Mouse (Mus musculus) adrenal gland, adult 18-20 months (tissue): ENCODE data around the gene Tmeff1. TPM values are rescaled to one million over a fixed set of nuclear protein-coding genes. Genes with fewer than 3 reads are reported as not detected.

Source experiments
- DNase-seq, 2 experiments: peaks; one replicate each; pipeline ENCODE4 v3.0.0; 2021 to 2022; ENCODE audit warnings: low spot score in 2 of 2
- total RNA-seq, 2 experiments: library from RNA; stranded (reverse); gene quantifications; 1 replicate in 1 of 2; 2 replicates in 1 of 2; pipeline ENCODE4 v1.2.3; 2021

Tmeff1 gene
- total RNA-seq, 2 experiments from 2014 or later: 9.2 to 12.7 TPM

- no peak for DNase-seq
Observed at GRCm38 (mm10) chr4:48561824-48562223, 23.1 kb upstream of the Tmeff1 start.

GRCm38 (mm10) chr4:48564962-48565361 is 20.0 kb upstream of the Tmeff1 start:
- no peak for DNase-seq

GRCm38 (mm10) chr4:48576361-48576760 is 8.6 kb upstream of the Tmeff1 start:
- no peak for DNase-seq

- no peak for DNase-seq
Observed at GRCm38 (mm10) chr4:48577831-48578230, 7.1 kb upstream of the Tmeff1 start.

DNA sequence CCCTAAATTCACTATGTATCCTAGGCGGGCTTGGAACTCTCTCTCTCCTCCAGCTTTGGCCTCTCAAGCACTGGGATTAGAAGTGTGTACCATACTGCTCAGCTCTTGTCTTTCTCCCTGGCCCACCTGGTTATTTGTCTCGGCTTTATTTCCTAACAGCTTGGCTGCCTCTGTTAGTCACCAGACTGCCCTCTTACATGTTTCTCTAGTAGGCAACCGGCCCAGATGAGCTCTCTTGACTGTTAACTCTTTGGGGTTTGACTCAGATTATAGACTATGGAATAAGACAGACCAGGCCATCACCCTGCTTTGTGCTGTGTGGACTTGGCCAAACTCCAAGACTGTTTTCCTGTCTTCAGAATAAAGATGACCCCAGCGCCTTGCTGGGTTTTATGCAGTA is 6.6 kb upstream of the Tmeff1 start:
- DNase-seq: no peak

- DNase-seq: no peak
Observed at GRCm38 (mm10) chr4:48579475-48580110, 5.4 kb upstream of the Tmeff1 start.

DNA sequence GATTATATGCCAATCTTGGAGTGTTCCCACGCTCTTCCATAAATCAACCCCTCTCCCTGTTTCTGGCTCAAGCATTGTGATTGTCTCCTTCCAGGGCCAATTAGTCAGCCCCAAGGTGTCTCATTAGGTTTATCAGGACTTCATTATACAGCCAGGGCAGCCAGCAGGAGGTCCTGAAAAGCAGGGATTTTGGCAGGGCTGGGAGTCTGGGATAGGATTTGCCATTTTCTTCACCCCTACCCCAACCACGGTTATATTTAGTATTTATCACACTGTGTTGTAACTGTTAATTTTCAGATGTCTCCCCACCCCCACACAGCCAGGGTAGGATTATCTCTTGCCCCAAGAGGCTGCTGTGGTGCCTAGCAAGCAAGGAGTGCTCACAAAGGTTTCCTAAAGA is 3.8 kb upstream of the Tmeff1 start:
- DNase-seq: no peak

DNA sequence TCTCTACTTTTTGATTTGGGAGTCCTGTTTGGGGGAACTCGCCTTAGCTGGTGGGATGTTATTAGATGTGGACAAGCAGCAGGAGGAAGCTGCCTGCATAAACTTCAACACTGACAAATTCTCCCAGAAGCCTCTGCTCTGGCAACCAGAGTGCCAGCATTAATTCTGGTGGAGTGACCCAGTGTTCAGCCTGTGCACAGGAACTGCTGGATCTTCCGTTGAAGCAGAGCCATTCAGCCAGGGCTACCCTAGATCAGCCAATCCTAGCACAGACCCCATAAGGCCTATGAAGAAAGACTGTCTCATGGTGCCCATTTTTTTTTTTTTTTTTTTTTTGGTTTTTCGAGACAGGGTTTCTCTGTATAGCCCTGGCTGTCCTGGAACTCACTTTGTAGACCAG is 3.0 kb upstream of the Tmeff1 start:
- DNase-seq: no peak

DNA sequence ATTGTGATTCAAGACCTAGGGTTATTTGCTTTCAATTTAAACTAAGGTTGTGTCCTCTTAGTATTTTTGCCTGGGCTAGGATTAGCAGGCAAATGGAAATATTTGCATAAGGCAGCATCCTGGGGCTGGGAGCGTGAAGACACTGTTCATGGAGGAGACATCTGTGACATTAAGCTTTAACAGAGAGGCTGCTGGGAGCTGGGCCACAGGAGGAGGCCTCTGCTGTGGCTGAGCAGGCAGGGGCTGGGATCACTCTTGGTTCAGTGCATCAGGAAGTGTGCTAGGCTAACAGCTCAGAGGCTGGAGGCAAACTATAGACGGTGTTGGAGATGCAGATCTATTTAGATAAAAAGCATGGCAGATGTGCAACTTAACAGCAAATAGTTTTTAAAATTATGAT is 2.0 kb upstream of the Tmeff1 start:
- DNase-seq: no peak

DNA sequence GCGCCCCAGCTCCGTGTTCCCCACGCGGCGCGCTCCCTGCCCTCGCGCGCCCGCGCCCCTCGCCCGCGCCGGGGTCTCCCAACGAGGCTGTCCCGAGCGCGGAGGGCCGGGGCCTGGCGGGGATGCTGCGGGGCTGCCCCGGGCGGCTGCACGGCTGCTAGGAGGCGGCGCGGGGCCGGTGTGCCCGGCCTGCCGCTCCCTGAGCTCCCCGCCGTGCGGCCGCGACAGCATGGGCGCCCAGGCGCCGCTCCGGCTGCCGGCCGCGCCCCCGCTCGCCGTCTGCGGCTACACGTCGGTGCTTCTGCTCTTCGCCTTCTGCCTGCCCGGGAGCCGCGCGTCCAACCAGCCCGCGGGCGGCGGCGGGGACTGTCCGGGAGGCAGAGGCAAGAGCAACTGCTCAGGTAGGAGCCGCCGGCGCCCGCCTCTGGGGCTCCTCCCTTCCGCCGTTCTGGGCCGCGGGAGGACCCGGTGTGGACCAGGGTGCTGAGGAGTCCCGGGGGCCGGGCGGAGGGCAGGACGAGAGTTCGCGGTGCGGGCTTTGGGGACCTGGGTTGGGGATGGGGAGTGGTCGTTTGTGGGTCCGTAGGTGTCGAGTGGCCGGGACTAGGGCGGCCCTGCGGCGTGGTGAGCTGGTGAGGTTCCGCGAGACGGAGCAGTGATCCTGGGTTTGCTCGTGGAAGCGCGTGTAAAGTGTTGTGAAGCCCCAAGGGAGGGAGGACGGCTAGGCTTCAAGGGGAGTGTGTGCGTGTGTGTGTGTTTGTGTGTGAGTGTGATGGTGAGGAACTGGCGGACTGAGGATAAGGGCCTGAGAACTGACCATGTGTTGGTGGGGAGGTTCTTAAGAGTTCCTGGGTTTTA is 496 bp downstream of the Tmeff1 start:
- peak; percentile 39 to 47 for DNase-seq

DNA sequence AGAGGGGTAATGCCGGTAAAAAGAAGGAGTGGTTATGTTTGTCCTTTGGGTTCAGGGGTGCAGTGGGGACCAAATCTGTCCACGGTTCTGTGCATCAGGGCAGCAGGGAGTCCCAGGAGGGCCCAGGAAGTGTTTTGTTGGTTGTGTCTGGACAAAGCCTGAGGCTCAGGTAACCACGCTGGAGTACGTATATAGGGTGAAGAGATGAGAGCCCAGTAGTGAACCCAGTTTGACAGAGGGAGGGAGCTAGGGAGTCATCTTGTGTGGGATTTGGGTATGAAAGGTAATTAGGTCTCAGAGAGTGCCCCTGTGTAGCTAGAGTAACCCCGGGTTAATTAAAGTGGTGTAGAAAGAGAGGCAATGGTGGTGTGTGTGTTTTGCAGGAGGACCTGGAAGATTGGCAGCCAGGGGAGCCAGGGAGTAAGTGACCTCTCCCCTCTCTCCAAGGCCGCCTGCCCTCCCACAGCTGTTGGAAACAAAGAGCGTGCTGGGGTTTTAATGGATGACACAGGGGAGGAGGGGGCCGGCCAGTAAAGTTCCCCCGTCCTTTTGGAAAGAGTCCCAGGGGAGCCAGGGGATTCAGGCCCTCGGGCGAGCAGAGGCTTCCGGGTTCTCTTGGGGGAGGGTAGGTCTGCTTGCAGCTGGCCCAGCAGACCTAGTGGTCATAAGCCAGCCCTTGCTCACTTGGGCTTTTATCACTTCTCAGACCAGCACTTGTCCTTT is 1.3 kb downstream of the Tmeff1 start:
- DNase-seq: no peak

DNA sequence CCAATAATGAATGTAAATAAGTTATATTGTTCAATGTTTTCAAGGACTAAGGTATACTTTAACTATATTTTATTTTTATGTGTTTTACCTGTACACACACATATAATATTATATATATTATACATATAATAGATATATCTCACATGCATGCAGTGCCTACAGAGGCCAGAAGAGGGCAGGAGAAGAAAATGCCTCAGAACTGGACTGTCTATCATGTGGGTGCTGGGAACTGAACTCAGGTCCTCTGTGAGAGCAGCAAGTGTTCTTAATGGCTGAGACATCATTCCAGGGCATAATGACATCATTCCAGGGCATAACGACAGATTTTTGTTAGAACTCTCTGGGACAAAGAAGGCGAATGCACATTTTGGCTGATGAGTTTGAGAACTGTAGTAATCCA is 2.6 kb downstream of the Tmeff1 start:
- DNase-seq: no peak

- DNase-seq: no peak
Observed at GRCm38 (mm10) chr4:48588576-48588975, 3.6 kb downstream of the Tmeff1 start.

- no peak for DNase-seq
Observed at GRCm38 (mm10) chr4:48590862-48591261, 5.9 kb downstream of the Tmeff1 start.

- DNase-seq: no peak
Observed at GRCm38 (mm10) chr4:48591390-48591789, 6.4 kb downstream of the Tmeff1 start.

GRCm38 (mm10) chr4:48592328-48592727 is 7.4 kb downstream of the Tmeff1 start:
- no peak for DNase-seq

DNA sequence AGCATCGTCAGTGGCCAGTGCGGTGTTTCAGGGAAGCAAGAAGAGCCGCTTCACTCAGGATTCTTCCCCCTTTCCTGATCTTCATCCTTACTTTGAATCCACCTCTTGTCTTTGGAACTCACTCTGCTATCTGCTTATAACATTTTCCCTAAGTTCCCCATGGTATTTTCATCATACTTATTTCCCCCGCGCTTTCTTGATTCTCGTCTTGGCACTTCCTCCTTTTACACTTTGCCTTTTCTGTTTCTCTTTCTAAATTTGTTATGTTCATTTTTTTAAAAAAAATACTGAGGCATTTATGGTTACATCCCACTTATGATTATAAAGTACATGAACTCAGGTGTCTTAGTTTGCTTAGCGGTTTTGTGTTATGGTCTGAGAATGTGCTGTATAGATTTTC is 7.9 kb downstream of the Tmeff1 start:
- DNase-seq: no peak

- DNase-seq: no peak
Observed at GRCm38 (mm10) chr4:48596111-48596510, 11.1 kb downstream of the Tmeff1 start.

GRCm38 (mm10) chr4:48605650-48606049 is 20.7 kb downstream of the Tmeff1 start:
- DNase-seq: no peak

DNA sequence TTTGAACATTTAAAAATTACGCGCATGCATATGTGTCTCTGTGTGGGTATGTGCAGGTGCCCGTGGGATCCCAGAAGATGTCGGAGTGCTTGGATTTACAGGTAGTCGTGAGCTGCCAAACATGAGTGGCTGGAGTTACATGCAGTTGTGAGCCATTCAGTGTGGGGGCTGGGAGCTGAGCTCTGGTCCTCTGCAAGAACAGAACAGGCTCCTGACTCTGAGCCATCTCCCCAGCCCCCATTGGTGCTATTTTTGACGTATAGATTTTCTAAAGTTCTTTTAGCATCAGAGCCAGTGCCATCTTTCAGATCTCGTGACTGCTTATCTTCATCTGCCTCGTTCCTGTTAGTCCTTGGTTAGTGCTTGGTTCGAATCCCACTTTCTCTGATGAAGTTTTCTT is 24.5 kb downstream of the Tmeff1 start:
- no peak for DNase-seq

GRCm38 (mm10) chr4:48610251-48610650 is 25.3 kb downstream of the Tmeff1 start:
- no peak for DNase-seq

- DNase-seq: no peak
Observed at GRCm38 (mm10) chr4:48615483-48615882, 30.5 kb downstream of the Tmeff1 start.
